ENCODE assay signal across 9 mouse cellular contexts in the genomic region with DNA sequence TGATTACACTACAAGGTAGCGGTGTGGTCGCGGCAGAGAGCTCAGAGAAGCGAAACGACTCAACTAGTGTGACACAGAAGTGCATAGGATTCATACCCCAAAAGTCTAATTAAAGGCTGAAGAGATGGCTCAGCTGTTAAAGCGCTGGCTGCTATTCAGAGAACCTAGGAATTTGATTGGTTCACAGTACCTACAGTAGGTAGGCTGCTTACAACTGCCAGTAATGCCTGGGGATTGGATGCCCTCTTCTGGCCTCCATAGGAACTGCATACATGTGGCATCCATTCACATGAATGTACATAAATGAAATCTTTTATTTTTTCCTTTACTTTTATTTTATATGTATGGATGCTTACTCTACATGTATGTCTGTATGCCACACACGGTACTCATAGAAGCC. TPM values are rescaled to one million over a fixed set of nuclear protein-coding genes. Genes with fewer than 3 reads are reported as not detected.
DNase-seq lines count a peak whose midpoint lies in the region; ATAC-seq and TF ChIP-seq lines count a peak whose summit lies in the region.
"Had no signal": no experiment of that assay in that cellular context is flagged by ENCODE, and none has a peak within 500 bp of the region (broad histone marks: within the 10 kb centered on the region; RNA-seq: fewer than 3 reads in every experiment).

No protein-coding gene starts in this region.

- peaks cover 39% of the 10 kb centered on the region for H3K27me3 ChIP-seq in hindbrain, embryonic 10.5 days (ENCODE audit: insufficient read depth, poor library complexity, severe bottlenecking)
- H3K27me3 ChIP-seq in hindbrain, embryonic 13.5 days: peaks cover 41% of the 10 kb centered on the region
- peaks cover 38% of the 10 kb centered on the region for H3K27me3 ChIP-seq in embryonic facial prominence, embryonic 10.5 days (replicated peaks; ENCODE audit: low read depth, poor library complexity, severe bottlenecking)

- WGBS in hindbrain, embryonic 10.5 days: 31% methylated on average over 7 of the region's 7 CpGs
- WGBS in hindbrain, embryonic 13.5 days: 32% methylated on average over 7 of the region's 7 CpGs
- WGBS in embryonic facial prominence, embryonic 10.5 days: 25% methylated on average over 7 of the region's 7 CpGs

- H3K4me1 ChIP-seq in hindbrain, embryonic 10.5 days (replicated peaks): peaks cover 13% of the 10 kb centered on the region
- peaks cover 12% of the 10 kb centered on the region for H3K4me1 ChIP-seq in hindbrain, embryonic 13.5 days (replicated peaks)
- H3K4me1 ChIP-seq in embryonic facial prominence, embryonic 10.5 days: peaks cover 13% of the 10 kb centered on the region

- H3K4me3 ChIP-seq in hindbrain, embryonic 10.5 days: no peak overlapping the region
- H3K4me3 ChIP-seq in hindbrain, embryonic 13.5 days: no peak overlapping the region
- H3K4me3 ChIP-seq in embryonic facial prominence, embryonic 10.5 days: no peak overlapping the region
- no peak overlapping the region for H3K4me3 ChIP-seq in layer of hippocampus, adult 2 months
- H3K4me3 ChIP-seq: erythroblast, embryonic 14.5 days had no signal

- no peak overlapping the region for H3K9ac ChIP-seq in hindbrain, embryonic 13.5 days

- no peak overlapping the region for H3K27ac ChIP-seq in hindbrain, embryonic 10.5 days
- no peak overlapping the region for H3K27ac ChIP-seq in hindbrain, embryonic 13.5 days
- H3K27ac ChIP-seq in embryonic facial prominence, embryonic 10.5 days (replicated peaks): no peak overlapping the region
- H3K27ac ChIP-seq in layer of hippocampus, adult 2 months: no peak overlapping the region

- H3K9me3 ChIP-seq in hindbrain, embryonic 10.5 days: no peaks in the 10 kb centered on the region
- H3K9me3 ChIP-seq in hindbrain, embryonic 13.5 days: no peaks in the 10 kb centered on the region
- no peaks in the 10 kb centered on the region for H3K9me3 ChIP-seq in embryonic facial prominence, embryonic 10.5 days

- DNase-seq in hindbrain, embryonic 10.5 days (ENCODE audit: low spot score): peak; percentile 60
- peak; percentile 44 to 49 for DNase-seq in adrenal gland, adult 18-20 months (ENCODE audit: low spot score in 2 of 2)
- peak; percentile 57 for DNase-seq in embryonic facial prominence, embryonic 10.5 days (ENCODE audit: low spot score)
- peak in 1 of 2 experiments; percentile 65 for DNase-seq in layer of hippocampus, adult 2 months (ENCODE audit: low spot score in 2 of 2)
- peak; percentile 58 for DNase-seq in mesoderm, embryonic 11.5 days (ENCODE audit: low read depth, low spot score)
- DNase-seq in thymus, postnatal 25 days: peak; percentile 64

- H3K36me3 ChIP-seq in hindbrain, embryonic 10.5 days: 0 out of 2 replicates have a peak, but pooled peaks cover 5% of the 10 kb centered on the region
- no peaks in the 10 kb centered on the region for H3K36me3 ChIP-seq in hindbrain, embryonic 13.5 days
- H3K36me3 ChIP-seq in embryonic facial prominence, embryonic 10.5 days (replicated peaks): no peaks in the 10 kb centered on the region; the same call in 1 of the 2 replicates

- no peak for ATAC-seq in hindbrain, embryonic 13.5 days (ENCODE audit: low FRiP score)
- peak; percentile 41 for ATAC-seq in CD4-positive, CD25-positive, alpha-beta regulatory T cell, adult 4 months

- H3K4me2 ChIP-seq in hindbrain, embryonic 13.5 days: no peak overlapping the region

- peak; percentile 89 for TF ChIP-seq CTCF in layer of hippocampus, adult 2 months (conservative IDR thresholded peaks at IDR 0.05)

RNA-seq across cellular contexts. Expression of gene Phlda2, which starts 3.7 kb away (rescaled TPM):
- polyA plus RNA-seq in hindbrain, embryonic 10.5 days (2016; fragmentation: Nextera tagmentation; extraction: Ambion mirVana): 0.92 and 1.5 TPM in 2 replicates
- 0.53 and 1.5 TPM in 2 replicates for polyA plus RNA-seq in hindbrain, embryonic 13.5 days (2015; fragmentation: Nextera tagmentation; extraction: Ambion mirVana)
- under 1 TPM in 1 of 2 experiments, not detected in 1; 0.58 TPM for polyA plus RNA-seq in CD4-positive, CD25-positive, alpha-beta regulatory T cell, adult 4 months (2017; shearing (Covaris generic))
- 1 to 10 TPM in 1 of 2 experiments, under 1 TPM in 1; 0.45 to 2.8 TPM for total RNA-seq in adrenal gland, adult 18-20 months (2021)
- polyA plus RNA-seq in embryonic facial prominence, embryonic 10.5 days (2016; fragmentation: Nextera tagmentation; extraction: Ambion mirVana): 2.7 and 2.9 TPM in 2 replicates
- not detected for total RNA-seq in layer of hippocampus, adult 2 months (2021)

RNA-seq across cellular contexts. Expression of gene Slc22a18, which starts 33.1 kb away (rescaled TPM):
- polyA plus RNA-seq in hindbrain, embryonic 10.5 days (2016; fragmentation: Nextera tagmentation; extraction: Ambion mirVana): 0.39 and 0.58 TPM in 2 replicates
- 0.60 and 0.78 TPM in 2 replicates for polyA plus RNA-seq in hindbrain, embryonic 13.5 days (2015; fragmentation: Nextera tagmentation; extraction: Ambion mirVana)
- polyA plus RNA-seq in CD4-positive, CD25-positive, alpha-beta regulatory T cell, adult 4 months (2017; shearing (Covaris generic)): not detected
- 1 to 10 TPM; 1.9 to 6.7 TPM for total RNA-seq in adrenal gland, adult 18-20 months (2021)
- 0.26 and 0.96 TPM in 2 replicates for polyA plus RNA-seq in embryonic facial prominence, embryonic 10.5 days (2016; fragmentation: Nextera tagmentation; extraction: Ambion mirVana)
- total RNA-seq in layer of hippocampus, adult 2 months (2021): under 1 TPM; 0.29 to 0.54 TPM
- polyA plus RNA-seq: erythroblast, embryonic 14.5 days had no signal

RNA-seq across cellular contexts. Expression of gene Nap1l4, which starts 42.2 kb away (rescaled TPM):
- polyA plus RNA-seq in hindbrain, embryonic 10.5 days (2016; fragmentation: Nextera tagmentation; extraction: Ambion mirVana): 365 and 372 TPM in 2 replicates
- 340 and 351 TPM in 2 replicates for polyA plus RNA-seq in hindbrain, embryonic 13.5 days (2015; fragmentation: Nextera tagmentation; extraction: Ambion mirVana)
- 100 to 1,000 TPM; 288 to 395 TPM for polyA plus RNA-seq in CD4-positive, CD25-positive, alpha-beta regulatory T cell, adult 4 months (2017; shearing (Covaris generic))
- 100 to 1,000 TPM; 144 to 155 TPM for total RNA-seq in adrenal gland, adult 18-20 months (2021)
- 377 and 391 TPM in 2 replicates for polyA plus RNA-seq in embryonic facial prominence, embryonic 10.5 days (2016; fragmentation: Nextera tagmentation; extraction: Ambion mirVana)
- 100 to 1,000 TPM; 106 to 119 TPM for total RNA-seq in layer of hippocampus, adult 2 months (2021)

RNA-seq across cellular contexts. Expression of gene Cdkn1c, which starts 45.8 kb away (rescaled TPM):
- 438 and 682 TPM in 2 replicates for polyA plus RNA-seq in hindbrain, embryonic 10.5 days (2016; fragmentation: Nextera tagmentation; extraction: Ambion mirVana)
- 359 and 375 TPM in 2 replicates for polyA plus RNA-seq in hindbrain, embryonic 13.5 days (2015; fragmentation: Nextera tagmentation; extraction: Ambion mirVana)
- polyA plus RNA-seq in CD4-positive, CD25-positive, alpha-beta regulatory T cell, adult 4 months (2017; shearing (Covaris generic)): 1 to 10 TPM in 1 of 2 experiments, under 1 TPM in 1; 0.87 to 1.3 TPM
- total RNA-seq in adrenal gland, adult 18-20 months (2021): 100 to 1,000 TPM; 153 to 767 TPM
- 355 and 407 TPM in 2 replicates for polyA plus RNA-seq in embryonic facial prominence, embryonic 10.5 days (2016; fragmentation: Nextera tagmentation; extraction: Ambion mirVana)
- 1 to 10 TPM; 2.5 to 6.7 TPM for total RNA-seq in layer of hippocampus, adult 2 months (2021)
